Mouse (Mus musculus): Measurements from ENCODE around the gene Atp2b1.

Atp2b1 gene

GRCm38 (mm10) chr10:98916011-98916780 is 2.0 kb downstream of the Atp2b1 start:
- no peak for DNase-seq (ENCODE audit: extremely low read depth, low read depth, low spot score)

GRCm38 (mm10) chr10:98916781-98917340 is 2.7 kb downstream of the Atp2b1 start:
- DNase-seq (ENCODE audit: extremely low read depth, low read depth, low spot score) = no peak

GRCm38 (mm10) chr10:98925081-98925480 is 10.9 kb downstream of the Atp2b1 start:
- no peak for DNase-seq (ENCODE audit: extremely low read depth, low read depth, low spot score)

GRCm38 (mm10) chr10:98926991-98927390 is 12.8 kb downstream of the Atp2b1 start:
- no peak for DNase-seq (ENCODE audit: extremely low read depth, low read depth, low spot score)

GRCm38 (mm10) chr10:98929444-98929843 is 15.2 kb downstream of the Atp2b1 start:
- DNase-seq (ENCODE audit: extremely low read depth, low read depth, low spot score) = no peak

GRCm38 (mm10) chr10:98930143-98930542 is 15.9 kb downstream of the Atp2b1 start:
- DNase-seq (ENCODE audit: extremely low read depth, low read depth, low spot score) = no peak

- DNase-seq (ENCODE audit: extremely low read depth, low read depth, low spot score) = no peak
Measured at GRCm38 (mm10) chr10:98940137-98940536, 25.9 kb downstream of the Atp2b1 start.

GRCm38 (mm10) chr10:98940799-98941198 is 26.6 kb downstream of the Atp2b1 start:
- no peak for DNase-seq (ENCODE audit: extremely low read depth, low read depth, low spot score)

- no peak for DNase-seq (ENCODE audit: extremely low read depth, low read depth, low spot score)
Measured at GRCm38 (mm10) chr10:98941991-98942390, 27.8 kb downstream of the Atp2b1 start.

- DNase-seq (ENCODE audit: extremely low read depth, low read depth, low spot score) = no peak
Measured at GRCm38 (mm10) chr10:98942999-98943398, 28.8 kb downstream of the Atp2b1 start.

- DNase-seq (ENCODE audit: extremely low read depth, low read depth, low spot score) = no peak
Measured at GRCm38 (mm10) chr10:98943894-98944293, 29.7 kb downstream of the Atp2b1 start.

GRCm38 (mm10) chr10:98946031-98946791 is 32.0 kb downstream of the Atp2b1 start:
- no peak for DNase-seq (ENCODE audit: extremely low read depth, low read depth, low spot score)

- DNase-seq (ENCODE audit: extremely low read depth, low read depth, low spot score) = no peak
Measured at GRCm38 (mm10) chr10:98947206-98947605, 33.0 kb downstream of the Atp2b1 start.

- peak; percentile 94 for DNase-seq (ENCODE audit: extremely low read depth, low read depth, low spot score)
Measured at GRCm38 (mm10) chr10:98948096-98948495, 33.9 kb downstream of the Atp2b1 start.

- no peak for DNase-seq (ENCODE audit: extremely low read depth, low read depth, low spot score)
Measured at GRCm38 (mm10) chr10:98949750-98950149, 35.5 kb downstream of the Atp2b1 start.

GRCm38 (mm10) chr10:98951286-98952270 is 37.4 kb downstream of the Atp2b1 start:
- DNase-seq (ENCODE audit: extremely low read depth, low read depth, low spot score) = no peak

GRCm38 (mm10) chr10:98954230-98954993 is 40.2 kb downstream of the Atp2b1 start:
- no peak for DNase-seq (ENCODE audit: extremely low read depth, low read depth, low spot score)

- no peak for DNase-seq (ENCODE audit: extremely low read depth, low read depth, low spot score)
Measured at GRCm38 (mm10) chr10:98956124-98956523, 41.9 kb downstream of the Atp2b1 start.

- no peak for DNase-seq (ENCODE audit: extremely low read depth, low read depth, low spot score)
Measured at GRCm38 (mm10) chr10:98958752-98959151, 44.5 kb downstream of the Atp2b1 start.

- no peak for DNase-seq (ENCODE audit: extremely low read depth, low read depth, low spot score)
Measured at GRCm38 (mm10) chr10:98959385-98959784, 45.2 kb downstream of the Atp2b1 start.

All from fat pad, adult 2 months (tissue).